Mouse (Mus musculus) spleen, adult 2 months (tissue): ENCODE results near the gene Fxn.

Experiments used
- CTCF ChIP-seq: fragments of 200-500 bp; IDR thresholded peaks from 2 replicates; pipeline ENCODE4 v1.5.1; 2011; ENCODE audit warnings: mild to moderate bottlenecking, inconsistent platforms; ENCODE audit not compliant: insufficient read depth, insufficient read length, insufficient replicate concordance; ENCODE audit errors: extremely low read depth
- POLR2A ChIP-seq: fragments of 200-500 bp; IDR thresholded peaks from 2 replicates; pipeline ENCODE4 v1.6.1; 2011; ENCODE audit warnings: low read depth, low read length, inconsistent platforms

- TF ChIP-seq CTCF: no peak; the same call in 1 of the 2 replicates
- no peak for TF ChIP-seq POLR2A
Measured at GRCm38 (mm10) chr19:24280601-24281228, at the start of gene Fxn.
